8 mouse cellular contexts compared by ENCODE assay signal in genomic region chr9:98032573-98033272, GRCm38 (mm10). TPM values are rescaled to one million over a fixed set of nuclear protein-coding genes. Genes with fewer than 3 reads are reported as not detected.
A peak's percentile ranks its signal among the peaks of the same experiment; 100 is the strongest.
DNase-seq lines count a peak whose midpoint lies in the region; ATAC-seq and TF ChIP-seq lines count a peak whose summit lies in the region.

TSS of gene Clstn2 (minus strand) at chr9:98033181.

- peak within 1 kb of the TSS; percentile 75 for H3K9ac ChIP-seq in forebrain, embryonic 14.5 days (ENCODE audit: low read length)
- H3K9ac ChIP-seq in lung, embryonic 15.5 days, result peak within 1 kb of the TSS; percentile 43

- peak within 1 kb of the TSS; percentile 36; the same call in 1 of the 2 replicates for H3K27ac ChIP-seq in forebrain, embryonic 14.5 days (ENCODE audit: low read depth, low read length)
- peak within 1 kb of the TSS; percentile 84 for H3K27ac ChIP-seq in hindbrain, embryonic 10.5 days
- H3K27ac ChIP-seq in lung, embryonic 15.5 days, result no peak within 1 kb of the TSS

- H3K36me3 ChIP-seq in G1E (replicated peaks), result no peaks in the 10 kb centered on the region
- no peaks in the 10 kb centered on the region for H3K36me3 ChIP-seq in forebrain, embryonic 14.5 days (ENCODE audit: control insufficient read depth, insufficient read depth, low read length)
- H3K36me3 ChIP-seq in hindbrain, embryonic 10.5 days, result no peaks in the 10 kb centered on the region
- H3K36me3 ChIP-seq in lung, embryonic 15.5 days, result no peaks in the 10 kb centered on the region

- peak within 1 kb of the TSS; percentile 23; the same call in 1 of the 2 replicates for H3K4me3 ChIP-seq in G1E (ENCODE audit: low read depth, low read length)
- H3K4me3 ChIP-seq in forebrain, embryonic 14.5 days (ENCODE audit: low read depth, low read length), result peak within 1 kb of the TSS; percentile 61
- H3K4me3 ChIP-seq in hindbrain, embryonic 10.5 days, result peak within 1 kb of the TSS; percentile 75
- peak within 1 kb of the TSS; percentile 62 for H3K4me3 ChIP-seq in lung, embryonic 15.5 days

- TF ChIP-seq CTCF in G1E (IDR thresholded peaks at IDR 0.05; ENCODE audit: low read depth, low read length), result no peak

- WGBS in forebrain, embryonic 14.5 days, result under 1% methylated on average over 71 of the region's 73 CpGs
- WGBS in hindbrain, embryonic 10.5 days, result under 1% methylated on average over 73 of the region's 73 CpGs
- under 1% methylated on average over 72 of the region's 73 CpGs for WGBS in lung, embryonic 15.5 days

- H3K4me2 ChIP-seq in forebrain, embryonic 14.5 days (ENCODE audit: low read length), result peak within 1 kb of the TSS; percentile 90
- H3K4me2 ChIP-seq in lung, embryonic 15.5 days, result peak within 1 kb of the TSS; percentile 98

- peaks cover 63% of the 10 kb centered on the region for H3K9me3 ChIP-seq in G1E (replicated peaks)
- H3K9me3 ChIP-seq in forebrain, embryonic 14.5 days (replicated peaks; ENCODE audit: control insufficient read depth, low read length), result no peaks in the 10 kb centered on the region
- no peaks in the 10 kb centered on the region for H3K9me3 ChIP-seq in hindbrain, embryonic 10.5 days
- no peaks in the 10 kb centered on the region for H3K9me3 ChIP-seq in lung, embryonic 15.5 days

- ATAC-seq in G1E (ENCODE audit: extremely low read depth, insufficient number of reproducible peaks, low FRiP score, poor library complexity, severe bottlenecking), result no peak
- peak; percentile 91 for ATAC-seq in forebrain, embryonic 14.5 days
- peak; percentile 80; the same call in 1 of the 2 replicates for ATAC-seq in lung, embryonic 15.5 days (ENCODE audit: borderline replicate concordance, extremely low read depth, low FRiP score, low TSS enrichment)

- H3K4me1 ChIP-seq in G1E (ENCODE audit: insufficient read depth, low read depth, low read length), result no peaks in the 10 kb centered on the region
- peaks cover 8% of the 10 kb centered on the region for H3K4me1 ChIP-seq in forebrain, embryonic 14.5 days (ENCODE audit: control insufficient read depth, insufficient read depth, low read length)
- peaks cover 22% of the 10 kb centered on the region for H3K4me1 ChIP-seq in hindbrain, embryonic 10.5 days (replicated peaks)
- peaks cover 17% of the 10 kb centered on the region for H3K4me1 ChIP-seq in lung, embryonic 15.5 days

- no peak for DNase-seq in G1E (ENCODE audit: low spot score)
- peak; percentile 78 for DNase-seq in cerebellum, adult 11 months
- DNase-seq in forebrain, embryonic 14.5 days (ENCODE audit: low spot score), result peak; percentile 82
- peak; percentile 85 for DNase-seq in hindbrain, embryonic 10.5 days (ENCODE audit: low spot score)
- DNase-seq in layer of hippocampus, postnatal 10 days (ENCODE audit: low spot score in 2 of 2), result peak; percentile 68 to 76
- DNase-seq in retina, embryonic 14.5 days (ENCODE audit: low spot score), result peak; percentile 79
- no peak for DNase-seq in urinary bladder, postnatal 10 days (ENCODE audit: low spot score)

- no peaks in the 10 kb centered on the region for H3K27me3 ChIP-seq in G1E (ENCODE audit: insufficient read depth, low read length)
- peaks cover 12% of the 10 kb centered on the region for H3K27me3 ChIP-seq in forebrain, embryonic 14.5 days (replicated peaks; ENCODE audit: control insufficient read depth, insufficient read depth, low read length)
- H3K27me3 ChIP-seq in hindbrain, embryonic 10.5 days (ENCODE audit: insufficient read depth, poor library complexity, severe bottlenecking), result peaks cover 51% of the 10 kb centered on the region
- H3K27me3 ChIP-seq in lung, embryonic 15.5 days, result peaks cover 49% of the 10 kb centered on the region

RNA-seq across cellular contexts. Expression of gene Clstn2, which starts in this region (rescaled TPM):
- not detected in 2 replicates for total RNA-seq in G1E (2014; fragmentation: Nextera tagmentation)
- 0.05 TPM in 1 of 2 replicates, not detected in the other for total RNA-seq in G1E (2017)
- not detected in 2 replicates for polyA plus RNA-seq in G1E (2012)
- 7.5 and 12.0 TPM in 2 replicates for polyA plus RNA-seq in forebrain, embryonic 14.5 days (2014; fragmentation: Nextera tagmentation; extraction: Ambion mirVana)
- 0.80 and 1.4 TPM in 2 replicates for polyA plus RNA-seq in hindbrain, embryonic 10.5 days (2016; fragmentation: Nextera tagmentation; extraction: Ambion mirVana)
- total RNA-seq in layer of hippocampus, postnatal 10 days (2021), result 100 to 1,000 TPM; 142 to 154 TPM
- polyA plus RNA-seq in lung, embryonic 15.5 days (2015; fragmentation: Nextera tagmentation; extraction: Ambion mirVana), result 1.3 and 1.4 TPM in 2 replicates

Comparison
In these comparisons a context has a peak if more than half of its experiments do, and no peak if none do; other contexts are left out.
1. RNA of gene Clstn2 (total RNA-seq): 142 to 154 TPM in layer of hippocampus, postnatal 10 days; 0.05 TPM in G1E; every median in the first group is over 100 times any median in the second.
2. DNase-seq: peak in cerebellum, adult 11 months (single experiment), forebrain, embryonic 14.5 days (single experiment), hindbrain, embryonic 10.5 days (single experiment), layer of hippocampus, postnatal 10 days (2 of 2) and retina, embryonic 14.5 days (single experiment); none in G1E (single experiment) and urinary bladder, postnatal 10 days (single experiment).
3. H3K4me3 ChIP-seq: peak in every context shown above with its lines; median percentile 75 in hindbrain, embryonic 10.5 days; 62 in lung, embryonic 15.5 days; 61 in forebrain, embryonic 14.5 days; 23 in G1E.